8 mouse cellular contexts compared by ENCODE assay signal in the genomic region with DNA sequence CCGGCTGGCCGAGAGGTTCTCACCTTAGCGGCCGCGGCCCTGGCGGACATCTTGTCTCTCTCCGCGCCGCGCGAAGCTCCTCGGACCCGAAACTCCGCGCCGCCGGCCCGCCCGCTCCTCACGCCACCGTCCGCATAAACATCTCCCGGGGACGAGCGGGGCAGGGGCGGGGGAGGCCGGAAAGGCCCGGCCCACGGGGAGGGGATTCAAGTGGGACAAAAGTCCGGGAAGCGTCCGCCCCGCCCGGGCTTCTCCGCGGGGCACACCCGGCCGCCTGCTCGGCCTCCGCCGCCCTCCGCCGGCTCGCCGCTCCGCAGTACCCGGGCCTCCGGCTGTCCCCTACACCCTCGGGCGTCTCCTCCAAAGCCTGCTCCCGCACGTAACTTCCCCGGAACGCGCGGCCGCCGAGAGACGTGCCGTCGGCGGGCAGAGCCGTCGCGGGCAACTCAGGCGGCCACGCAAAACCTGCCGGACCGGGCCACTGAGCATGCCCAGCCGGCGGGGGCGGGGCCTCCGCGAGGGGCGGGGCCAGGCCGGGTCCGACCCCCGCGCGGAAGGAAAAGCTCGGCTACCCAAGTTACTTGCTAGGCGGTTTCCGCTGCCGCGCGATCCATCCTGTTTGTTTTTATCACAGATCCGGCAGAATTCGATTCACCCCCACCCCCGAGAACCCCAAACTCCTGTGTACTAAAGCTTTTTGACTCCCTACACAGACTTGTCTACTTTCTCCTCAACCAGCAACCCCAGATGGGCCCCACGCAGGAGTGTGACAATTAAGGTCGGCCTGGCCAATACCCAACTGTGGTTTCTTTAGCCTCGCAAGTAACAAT.
DNase-seq lines count a peak whose midpoint lies in the region; ATAC-seq lines count a peak whose summit lies in the region.

No protein-coding gene starts in this region.

- peaks cover 22% of the 10 kb centered on the region for H3K4me1 ChIP-seq in hindbrain, embryonic 13.5 days (replicated peaks)

- H3K9me3 ChIP-seq in hindbrain, embryonic 13.5 days, result no peaks in the 10 kb centered on the region

- H3K9ac ChIP-seq in hindbrain, embryonic 13.5 days, result peak overlapping the region; percentile 80

- peak overlapping the region; percentile 89 for H3K4me2 ChIP-seq in hindbrain, embryonic 13.5 days

- peak overlapping the region; percentile 81 for H3K27ac ChIP-seq in hindbrain, embryonic 13.5 days

- no peaks in the 10 kb centered on the region for H3K36me3 ChIP-seq in hindbrain, embryonic 13.5 days

- no peaks in the 10 kb centered on the region for H3K27me3 ChIP-seq in hindbrain, embryonic 13.5 days

- under 1% methylated on average over 87 of the region's 92 CpGs for WGBS in hindbrain, embryonic 13.5 days

- ATAC-seq in hindbrain, embryonic 13.5 days (ENCODE audit: low FRiP score), result peak; percentile 93

- peak overlapping the region; percentile 53 for H3K4me3 ChIP-seq in hindbrain, embryonic 13.5 days

- peak; percentile 85 for DNase-seq in R1 (ENCODE audit: low read depth, low spot score)
- peak; percentile 56 to 70 for DNase-seq in cerebellum, postnatal 36 days
- peak; percentile 76 to 82 for DNase-seq in frontal cortex, postnatal 25 days (ENCODE audit: low spot score in 2 of 2)
- peak; percentile 90 for DNase-seq in layer of hippocampus, postnatal 36 days
- peak; percentile 93 for DNase-seq in lung, postnatal 14 days
- DNase-seq in retina, postnatal 1 day, result peak; percentile 92
- peak; percentile 48 for DNase-seq in thymus, postnatal 4 days

Comparison
In these comparisons a context has a peak if more than half of its experiments do, and no peak if none do; other contexts are left out.
1. Peak in every context shown above with its lines: DNase-seq, ATAC-seq, H3K4me3 ChIP-seq and H3K27ac ChIP-seq.